Mouse (Mus musculus): Measurements from ENCODE around the gene Smyd5. TPM values are rescaled to one million over a fixed set of nuclear protein-coding genes. Genes with fewer than 3 reads are reported as not detected.

The Smyd5 gene
- polyA plus RNA-seq, 1 experiment, result 42.3 TPM

- H3K27me3 ChIP-seq (ENCODE audit: control insufficient read depth, insufficient read depth, low read length, poor library complexity, severe bottlenecking), result no peaks in the 10 kb centered on the region
- no peaks in the 10 kb centered on the region for H3K9me3 ChIP-seq (replicated peaks; ENCODE audit: control insufficient read depth, insufficient read depth, low read length, poor library complexity, severe bottlenecking)
- H3K36me3 ChIP-seq (ENCODE audit: control insufficient read depth, insufficient read depth, low read length, poor library complexity, severe bottlenecking), result peaks cover 75% of the 10 kb centered on the region
- H3K9ac ChIP-seq (ENCODE audit: low read depth, poor library complexity, severe bottlenecking), result no peak overlapping the region
- no peak overlapping the region for H3K4me3 ChIP-seq (ENCODE audit: low read depth, low read length)
- no peak for TF ChIP-seq POLR2A (IDR thresholded peaks at IDR 0.05; ENCODE audit: insufficient read depth, low read length)
- H3K27ac ChIP-seq (ENCODE audit: insufficient read depth, low read length), result no peak overlapping the region
- H3K4me1 ChIP-seq (ENCODE audit: control insufficient read depth, insufficient read depth, low read length), result no peaks in the 10 kb centered on the region
Measured at GRCm38 (mm10) chr6:85465381-85465780, 33.6 kb downstream of the Smyd5 start.

DNA sequence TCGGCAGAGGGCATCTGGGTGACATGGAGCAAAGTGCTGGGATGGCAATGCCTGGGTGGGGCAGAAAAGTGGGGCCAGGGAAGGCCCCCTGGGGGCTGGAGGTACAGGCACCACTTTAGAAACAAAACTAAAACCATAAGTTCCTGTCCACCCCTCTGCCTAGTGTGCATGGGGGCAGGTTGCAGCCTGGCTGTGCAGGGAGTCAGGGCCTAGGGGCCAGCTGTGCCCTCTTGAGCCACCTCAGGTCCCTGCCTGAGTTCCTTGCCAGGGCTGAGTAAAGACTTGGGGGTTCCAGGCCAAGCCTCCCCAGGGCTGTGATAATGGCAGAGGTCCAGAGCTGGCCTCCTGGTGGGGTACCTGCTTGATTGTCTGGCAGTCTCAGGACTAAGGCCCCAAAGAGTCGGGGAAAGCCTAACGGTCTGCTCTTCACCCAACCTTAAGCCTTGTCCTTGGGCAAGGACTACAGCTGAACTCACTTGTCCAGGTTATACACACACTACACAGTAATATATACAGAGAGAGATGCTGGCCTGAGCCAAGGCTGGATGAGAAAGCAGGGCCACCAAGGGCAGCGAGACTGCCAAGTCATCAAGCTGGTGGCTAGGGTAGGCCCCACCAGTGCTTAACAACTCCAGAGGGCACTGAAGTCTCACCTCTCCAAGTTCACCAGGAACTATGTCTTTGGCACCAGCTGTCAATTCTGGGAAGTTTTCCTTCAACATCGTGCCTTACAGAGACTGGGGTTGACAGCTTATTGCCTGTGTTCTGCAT, 38.1 kb downstream of the Smyd5 start:
- TF ChIP-seq CTCF (IDR thresholded peaks at IDR 0.05; ENCODE audit: low read depth, low read length) (no peak), POLR2A (IDR thresholded peaks at IDR 0.05; ENCODE audit: insufficient read depth, low read length) (no peak), EP300 (IDR thresholded peaks at IDR 0.05; ENCODE audit: insufficient read depth, low read depth, low read length) (no peak)
- Histone ChIP-seq H3K36me3 (ENCODE audit: control insufficient read depth, insufficient read depth, low read length, poor library complexity, severe bottlenecking) (peaks cover 33% of the 10 kb centered on the region), H3K27ac (ENCODE audit: insufficient read depth, low read length) (no peak overlapping the region), H3K4me1 (ENCODE audit: control insufficient read depth, insufficient read depth, low read length) (no peaks in the 10 kb centered on the region), H3K9ac (ENCODE audit: low read depth, poor library complexity, severe bottlenecking) (no peak overlapping the region), H3K27me3 (ENCODE audit: control insufficient read depth, insufficient read depth, low read length, poor library complexity, severe bottlenecking) (no peaks in the 10 kb centered on the region), H3K9me3 (replicated peaks; ENCODE audit: control insufficient read depth, insufficient read depth, low read length, poor library complexity, severe bottlenecking) (no peaks in the 10 kb centered on the region), H3K4me3 (ENCODE audit: low read depth, low read length) (no peak overlapping the region)

DNA sequence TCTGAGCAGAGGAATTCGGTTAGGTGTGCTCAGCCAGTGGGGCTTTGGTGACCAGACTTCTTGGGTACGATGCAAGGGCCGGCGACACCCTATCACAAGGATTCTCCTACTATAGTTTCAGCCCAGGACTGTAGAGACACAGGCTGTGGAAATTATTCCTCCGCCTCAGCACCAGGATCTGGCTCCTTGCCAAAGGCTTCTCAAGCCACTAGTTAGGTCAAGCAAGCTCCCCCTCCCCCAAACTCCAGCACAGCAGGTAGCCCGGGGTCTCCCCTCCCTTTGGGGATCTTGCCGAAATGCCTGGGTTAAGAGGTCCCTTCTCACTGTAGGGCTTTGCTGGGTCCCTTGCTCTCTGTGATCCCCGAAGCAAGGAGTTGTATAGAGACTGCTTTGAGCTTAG, 40.2 kb downstream of the Smyd5 start:
- Histone ChIP-seq H3K9me3 (replicated peaks; ENCODE audit: control insufficient read depth, insufficient read depth, low read length, poor library complexity, severe bottlenecking) (no peaks in the 10 kb centered on the region), H3K4me1 (ENCODE audit: control insufficient read depth, insufficient read depth, low read length) (peaks cover 5% of the 10 kb centered on the region), H3K36me3 (ENCODE audit: control insufficient read depth, insufficient read depth, low read length, poor library complexity, severe bottlenecking) (peaks cover 12% of the 10 kb centered on the region), H3K4me3 (ENCODE audit: low read depth, low read length) (no peak overlapping the region), H3K27ac (ENCODE audit: insufficient read depth, low read length) (no peak overlapping the region), H3K27me3 (ENCODE audit: control insufficient read depth, insufficient read depth, low read length, poor library complexity, severe bottlenecking) (no peaks in the 10 kb centered on the region), H3K9ac (ENCODE audit: low read depth, poor library complexity, severe bottlenecking) (no peak overlapping the region)
- TF ChIP-seq POLR2A (IDR thresholded peaks at IDR 0.05; ENCODE audit: insufficient read depth, low read length) (no peak), EP300 (IDR thresholded peaks at IDR 0.05; ENCODE audit: insufficient read depth, low read depth, low read length) (no peak), CTCF (IDR thresholded peaks at IDR 0.05; ENCODE audit: low read depth, low read length) (no peak)

DNA sequence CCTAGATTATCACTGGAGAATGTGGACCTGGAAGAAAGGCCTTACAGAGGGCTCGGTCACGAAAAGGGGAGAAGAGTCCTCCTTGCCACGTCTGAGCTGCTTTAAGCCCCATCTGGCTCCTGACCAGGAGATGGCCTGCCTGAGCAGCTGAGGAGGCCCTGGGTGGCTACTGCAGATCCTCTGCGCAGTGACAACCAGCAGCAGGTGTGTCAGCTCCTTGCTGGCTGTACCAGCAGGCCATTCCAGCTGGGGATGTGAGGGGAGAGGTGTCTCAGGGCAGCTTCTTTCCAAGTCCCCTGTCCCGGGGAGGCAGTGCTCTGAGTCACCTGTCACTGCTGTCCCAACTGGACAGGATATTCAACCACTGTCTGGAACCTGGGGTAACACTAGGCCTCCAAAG, 40.8 kb downstream of the Smyd5 start:
- Histone ChIP-seq H3K9me3 (replicated peaks; ENCODE audit: control insufficient read depth, insufficient read depth, low read length, poor library complexity, severe bottlenecking) (no peaks in the 10 kb centered on the region), H3K36me3 (ENCODE audit: control insufficient read depth, insufficient read depth, low read length, poor library complexity, severe bottlenecking) (peaks cover 6% of the 10 kb centered on the region), H3K27me3 (ENCODE audit: control insufficient read depth, insufficient read depth, low read length, poor library complexity, severe bottlenecking) (no peaks in the 10 kb centered on the region), H3K4me3 (ENCODE audit: low read depth, low read length) (no peak overlapping the region), H3K4me1 (ENCODE audit: control insufficient read depth, insufficient read depth, low read length) (peaks cover 5% of the 10 kb centered on the region), H3K9ac (ENCODE audit: low read depth, poor library complexity, severe bottlenecking) (no peak overlapping the region), H3K27ac (ENCODE audit: insufficient read depth, low read length) (no peak overlapping the region)
- TF ChIP-seq POLR2A (IDR thresholded peaks at IDR 0.05; ENCODE audit: insufficient read depth, low read length), result no peak
- no peak for TF ChIP-seq EP300 (IDR thresholded peaks at IDR 0.05; ENCODE audit: insufficient read depth, low read depth, low read length)
- TF ChIP-seq CTCF (IDR thresholded peaks at IDR 0.05; ENCODE audit: low read depth, low read length), result no peak

- no peak overlapping the region for H3K4me3 ChIP-seq (ENCODE audit: low read depth, low read length)
- no peaks in the 10 kb centered on the region for H3K9me3 ChIP-seq (replicated peaks; ENCODE audit: control insufficient read depth, insufficient read depth, low read length, poor library complexity, severe bottlenecking)
- H3K27me3 ChIP-seq (ENCODE audit: control insufficient read depth, insufficient read depth, low read length, poor library complexity, severe bottlenecking), result no peaks in the 10 kb centered on the region
- no peak overlapping the region for H3K9ac ChIP-seq (ENCODE audit: low read depth, poor library complexity, severe bottlenecking)
- TF ChIP-seq CTCF (IDR thresholded peaks at IDR 0.05; ENCODE audit: low read depth, low read length) (no peak), EP300 (IDR thresholded peaks at IDR 0.05; ENCODE audit: insufficient read depth, low read depth, low read length) (no peak), POLR2A (IDR thresholded peaks at IDR 0.05; ENCODE audit: insufficient read depth, low read length) (no peak)
- H3K36me3 ChIP-seq (ENCODE audit: control insufficient read depth, insufficient read depth, low read length, poor library complexity, severe bottlenecking), result no peaks in the 10 kb centered on the region
- H3K4me1 ChIP-seq (ENCODE audit: control insufficient read depth, insufficient read depth, low read length), result peaks cover 5% of the 10 kb centered on the region
- no peak overlapping the region for H3K27ac ChIP-seq (ENCODE audit: insufficient read depth, low read length)
Measured at GRCm38 (mm10) chr6:85475581-85475980, 43.8 kb downstream of the Smyd5 start.

- Histone ChIP-seq H3K36me3 (ENCODE audit: control insufficient read depth, insufficient read depth, low read length, poor library complexity, severe bottlenecking) (no peaks in the 10 kb centered on the region), H3K9ac (ENCODE audit: low read depth, poor library complexity, severe bottlenecking) (no peak overlapping the region), H3K27me3 (ENCODE audit: control insufficient read depth, insufficient read depth, low read length, poor library complexity, severe bottlenecking) (no peaks in the 10 kb centered on the region), H3K9me3 (replicated peaks; ENCODE audit: control insufficient read depth, insufficient read depth, low read length, poor library complexity, severe bottlenecking) (no peaks in the 10 kb centered on the region), H3K4me1 (ENCODE audit: control insufficient read depth, insufficient read depth, low read length) (peaks cover 5% of the 10 kb centered on the region), H3K4me3 (ENCODE audit: low read depth, low read length) (no peak overlapping the region), H3K27ac (ENCODE audit: insufficient read depth, low read length) (no peak overlapping the region)
- no peak for TF ChIP-seq EP300 (IDR thresholded peaks at IDR 0.05; ENCODE audit: insufficient read depth, low read depth, low read length)
- TF ChIP-seq CTCF (IDR thresholded peaks at IDR 0.05; ENCODE audit: low read depth, low read length), result peak; percentile 92
Measured at GRCm38 (mm10) chr6:85477366-85477917, 45.7 kb downstream of the Smyd5 start.
